Mouse (Mus musculus): ENCODE results near the gene Eva1b. TPM values are rescaled to one million over a fixed set of nuclear protein-coding genes. Genes with fewer than 3 reads are reported as not detected.

Gene Eva1b
- polyA plus RNA-seq, 1 experiment from 2014 or later: 149 TPM

- Histone ChIP-seq H3K9ac (ENCODE audit: low read depth, low read length) (no peak overlapping the region), H3K4me3 (replicated peaks; ENCODE audit: low read depth, low read length) (no peak overlapping the region), H3K4me2 (ENCODE audit: low read length) (no peak overlapping the region), H3K36me3 (ENCODE audit: insufficient read depth, low read length) (0 out of 2 replicates have a peak, but pooled peaks cover 6% of the 10 kb centered on the region), H3K27ac (peak overlapping the region; percentile 84), H3K9me3 (replicated peaks; ENCODE audit: low read length) (no peaks in the 10 kb centered on the region), H3K4me1 (replicated peaks; ENCODE audit: insufficient read depth, low read length) (peaks cover 12% of the 10 kb centered on the region), H3K27me3 (ENCODE audit: insufficient read depth, low read length) (no peaks in the 10 kb centered on the region)
- WGBS: 59% methylated on average over 5 of the region's 5 CpGs
- TF ChIP-seq CTCF (IDR thresholded peaks at IDR 0.05; ENCODE audit: low read depth): peak; percentile 76
- ATAC-seq (replicated peaks; ENCODE audit: low FRiP score, low read depth): no peak
- no peak for DNase-seq (ENCODE audit: low spot score)
Measured at GRCm38 (mm10) chr4:126156617-126157016, 9.1 kb downstream of the Eva1b start.

DNA sequence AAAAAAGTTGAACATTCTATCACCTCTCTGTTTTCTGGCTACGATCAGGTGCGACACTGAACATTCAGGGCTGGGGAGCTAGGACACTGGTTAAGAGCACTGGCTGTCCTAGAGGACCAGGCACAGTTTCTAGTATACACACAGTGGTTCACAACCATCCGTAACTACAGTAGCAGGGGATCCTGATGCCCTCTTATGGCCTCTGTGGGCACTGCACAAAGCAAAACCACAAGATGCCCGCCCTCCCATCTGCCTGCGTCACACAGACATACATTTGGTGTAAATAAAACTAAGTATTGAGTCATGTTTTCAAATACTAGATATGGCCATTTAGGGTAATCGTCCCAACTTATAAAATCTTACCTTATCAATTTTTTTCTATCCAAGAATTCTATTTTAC is 10.0 kb downstream of the Eva1b start:
- Histone ChIP-seq H3K27me3 (ENCODE audit: insufficient read depth, low read length) (no peaks in the 10 kb centered on the region), H3K4me3 (replicated peaks; ENCODE audit: low read depth, low read length) (no peak overlapping the region), H3K36me3 (ENCODE audit: insufficient read depth, low read length) (no peaks in the 10 kb centered on the region), H3K4me1 (replicated peaks; ENCODE audit: insufficient read depth, low read length) (peaks cover 18% of the 10 kb centered on the region), H3K9ac (ENCODE audit: low read depth, low read length) (no peak overlapping the region), H3K4me2 (ENCODE audit: low read length) (no peak overlapping the region), H3K27ac (no peak overlapping the region), H3K9me3 (replicated peaks; ENCODE audit: low read length) (no peaks in the 10 kb centered on the region)
- DNase-seq (ENCODE audit: low spot score): no peak
- peak; percentile 47; the same call in 1 of the 2 replicates for TF ChIP-seq CTCF (IDR thresholded peaks at IDR 0.05; ENCODE audit: low read depth)
- WGBS: 94% methylated on average over 6 of the region's 6 CpGs
- ATAC-seq (replicated peaks; ENCODE audit: low FRiP score, low read depth): no peak

- no peaks in the 10 kb centered on the region for H3K27me3 ChIP-seq (ENCODE audit: insufficient read depth, low read length)
- ATAC-seq (replicated peaks; ENCODE audit: low FRiP score, low read depth) (no peak), DNase-seq (ENCODE audit: low spot score) (no peak)
- no peaks in the 10 kb centered on the region for H3K36me3 ChIP-seq (ENCODE audit: insufficient read depth, low read length)
- H3K9ac ChIP-seq (ENCODE audit: low read depth, low read length): no peak overlapping the region
- H3K4me3 ChIP-seq (replicated peaks; ENCODE audit: low read depth, low read length): no peak overlapping the region
- H3K4me1 ChIP-seq (replicated peaks; ENCODE audit: insufficient read depth, low read length): peaks cover 26% of the 10 kb centered on the region
- WGBS: 73% methylated on average over 8 of the region's 8 CpGs
- H3K4me2 ChIP-seq (ENCODE audit: low read length): no peak overlapping the region
- no peaks in the 10 kb centered on the region for H3K9me3 ChIP-seq (replicated peaks; ENCODE audit: low read length)
- TF ChIP-seq CTCF (IDR thresholded peaks at IDR 0.05; ENCODE audit: low read depth): no peak
- no peak overlapping the region for H3K27ac ChIP-seq
Measured at GRCm38 (mm10) chr4:126159455-126159854, 11.9 kb downstream of the Eva1b start.

- no peak for TF ChIP-seq CTCF (IDR thresholded peaks at IDR 0.05; ENCODE audit: low read depth)
- no peak overlapping the region for H3K4me3 ChIP-seq (replicated peaks; ENCODE audit: low read depth, low read length)
- WGBS: 87% methylated on average over 8 of the region's 8 CpGs
Measured at GRCm38 (mm10) chr4:126160981-126161380, 13.4 kb downstream of the Eva1b start.

GRCm38 (mm10) chr4:126161456-126161855 is 13.9 kb downstream of the Eva1b start:
- no peak for DNase-seq (ENCODE audit: low spot score)
- no peak overlapping the region for H3K4me3 ChIP-seq (replicated peaks; ENCODE audit: low read depth, low read length)

More at GRCm38 (mm10) chr4:126160981-126161380, 13.4 kb downstream of the Eva1b start:
- H3K4me2 ChIP-seq (ENCODE audit: low read length): no peak overlapping the region
- no peak for ATAC-seq (replicated peaks; ENCODE audit: low FRiP score, low read depth)
- no peaks in the 10 kb centered on the region for H3K27me3 ChIP-seq (ENCODE audit: insufficient read depth, low read length)
- peaks cover 5% of the 10 kb centered on the region; the same call in 1 of the 2 replicates for H3K36me3 ChIP-seq (ENCODE audit: insufficient read depth, low read length)
- DNase-seq (ENCODE audit: low spot score): no peak
- H3K27ac ChIP-seq: no peak overlapping the region
- H3K4me1 ChIP-seq (replicated peaks; ENCODE audit: insufficient read depth, low read length): peaks cover 19% of the 10 kb centered on the region
- H3K9me3 ChIP-seq (replicated peaks; ENCODE audit: low read length): no peaks in the 10 kb centered on the region
- no peak overlapping the region for H3K9ac ChIP-seq (ENCODE audit: low read depth, low read length)

GRCm38 (mm10) chr4:126161986-126162385 is 14.4 kb downstream of the Eva1b start:
- no peak for DNase-seq (ENCODE audit: low spot score)
- Histone ChIP-seq H3K4me2 (ENCODE audit: low read length) (peak overlapping the region; percentile 99), H3K27ac (peak overlapping the region; percentile 93; the same call in 1 of the 2 replicates), H3K4me1 (replicated peaks; ENCODE audit: insufficient read depth, low read length) (peaks cover 19% of the 10 kb centered on the region), H3K36me3 (ENCODE audit: insufficient read depth, low read length) (peaks cover 16% of the 10 kb centered on the region), H3K4me3 (replicated peaks; ENCODE audit: low read depth, low read length) (peak overlapping the region; percentile 57), H3K9me3 (replicated peaks; ENCODE audit: low read length) (no peaks in the 10 kb centered on the region), H3K9ac (ENCODE audit: low read depth, low read length) (peak overlapping the region; percentile 89), H3K27me3 (ENCODE audit: insufficient read depth, low read length) (no peaks in the 10 kb centered on the region)
- TF ChIP-seq CTCF (IDR thresholded peaks at IDR 0.05; ENCODE audit: low read depth): no peak
- 55% methylated on average over 9 of the region's 9 CpGs for WGBS
- 0 out of 2 replicates have a peak, but pooled peaks have one; percentile 1 for ATAC-seq (replicated peaks; ENCODE audit: low FRiP score, low read depth)

More at GRCm38 (mm10) chr4:126161456-126161855, 13.9 kb downstream of the Eva1b start:
- peaks cover 10% of the 10 kb centered on the region; the same call in 1 of the 2 replicates for H3K36me3 ChIP-seq (ENCODE audit: insufficient read depth, low read length)
- TF ChIP-seq CTCF (IDR thresholded peaks at IDR 0.05; ENCODE audit: low read depth): no peak
- H3K4me1 ChIP-seq (replicated peaks; ENCODE audit: insufficient read depth, low read length): peaks cover 19% of the 10 kb centered on the region
- no peak for ATAC-seq (replicated peaks; ENCODE audit: low FRiP score, low read depth)
- H3K27ac ChIP-seq: no peak overlapping the region
- WGBS: 84% methylated on average over 6 of the region's 6 CpGs
- no peaks in the 10 kb centered on the region for H3K9me3 ChIP-seq (replicated peaks; ENCODE audit: low read length)
- no peak overlapping the region; the same call in 1 of the 2 replicates for H3K4me2 ChIP-seq (ENCODE audit: low read length)
- no peaks in the 10 kb centered on the region for H3K27me3 ChIP-seq (ENCODE audit: insufficient read depth, low read length)
- H3K9ac ChIP-seq (ENCODE audit: low read depth, low read length): no peak overlapping the region
